Mouse (Mus musculus) ES-E14 (cell line): ENCODE results near the gene Stard3. TPM values are rescaled to one million over a fixed set of nuclear protein-coding genes. Genes with fewer than 3 reads are reported as not detected.
A peak's percentile ranks its signal among the peaks of the same experiment; 100 is the strongest.

Experiments used
- DNase-seq: peaks from one replicate; pipeline ENCODE4 v3.0.0-alpha.2; 2013; ENCODE audit warnings: low read depth, low spot score
- H3K27ac ChIP-seq: 2 replicates; pipeline ENCODE4 v1.5.1; 2012; ENCODE audit warnings: low read depth, mild to moderate bottlenecking, low read length, moderate library complexity, mixed read lengths; ENCODE audit not compliant: poor library complexity, insufficient read depth, severe bottlenecking
- H3K36me3 ChIP-seq: 2 replicates; pipeline ENCODE4 v1.6.1; 2012; ENCODE audit warnings: mild to moderate bottlenecking, low read length, moderate library complexity, mixed read lengths; ENCODE audit not compliant: control insufficient read depth, poor library complexity, insufficient read depth, severe bottlenecking
- H3K4me1 ChIP-seq, 2 experiments: fragments of 150-350 bp in 1 of 2; sonication (generic) in 1 of 2; 2 replicates each; pipeline ENCODE4 v1.6.1; 2012; ENCODE audit warnings: low read length in 2 of 2, mild to moderate bottlenecking in 1 of 2, mixed read lengths in 1 of 2; ENCODE audit not compliant: control insufficient read depth in 2 of 2, insufficient read depth in 2 of 2, poor library complexity in 1 of 2
- H3K4me3 ChIP-seq, 2 experiments: fragments of 150-350 bp in 1 of 2; sonication (generic) in 1 of 2; 2 replicates each; pipeline ENCODE4 v1.5.1; 2012; ENCODE audit warnings: low read length in 2 of 2, low read depth in 1 of 2, mild to moderate bottlenecking in 1 of 2, mixed read lengths in 1 of 2; ENCODE audit not compliant: insufficient read depth in 1 of 2, poor library complexity in 1 of 2, severe bottlenecking in 1 of 2
- H3K9ac ChIP-seq: 2 replicates; pipeline ENCODE4 v1.6.1; 2012; ENCODE audit warnings: low read depth, mild to moderate bottlenecking, low read length, mixed read lengths; ENCODE audit not compliant: poor library complexity, insufficient read depth, severe bottlenecking
- H3K9me3 ChIP-seq: fragments of 150-350 bp; sonication (generic); 2 replicates; pipeline ENCODE4 v1.6.1; 2012; ENCODE audit warnings: low read depth, mild to moderate bottlenecking, low read length; ENCODE audit not compliant: control insufficient read depth, insufficient read depth
- CHD2 ChIP-seq: IDR thresholded peaks from 2 replicates; pipeline ENCODE4 v1.6.1; 2014; ENCODE audit warnings: mild to moderate bottlenecking, low read depth, low read length, inconsistent platforms
- HCFC1 ChIP-seq: IDR thresholded peaks from 2 replicates; pipeline ENCODE4 v1.6.1; 2012; ENCODE audit warnings: low read length, inconsistent platforms, borderline replicate concordance; ENCODE audit not compliant: insufficient read depth
- MAFK ChIP-seq: IDR thresholded peaks from 2 replicates; pipeline ENCODE4 v1.6.1; 2014; ENCODE audit warnings: mild to moderate bottlenecking, low read depth, low read length, inconsistent platforms; ENCODE audit not compliant: insufficient read depth
- ZC3H11A ChIP-seq: IDR thresholded peaks from 2 replicates; pipeline ENCODE4 v1.6.1; 2012; ENCODE audit warnings: low read depth, mild to moderate bottlenecking, inconsistent platforms, low read length, borderline replicate concordance
- ZNF384 ChIP-seq: IDR thresholded peaks from 2 replicates; pipeline ENCODE4 v1.6.1; 2012; ENCODE audit warnings: low read depth, low read length, inconsistent platforms
- in situ Hi-C, 2 experiments: fragments of 600-800 bp; cut with MboI; formaldehyde crosslinking; loops; one replicate each; pipeline ENCODE4 v1.15.1; 2025; ENCODE audit warnings: low sequenced_read_pairs in 2 of 2, inconsistent platforms in 1 of 2; ENCODE audit not compliant: unreplicated experiment in 2 of 2
- total RNA-seq: library from RNA; depleted of rRNA; stranded (reverse); fragments of 300-350 nt; gene quantifications from 2 replicates; pipeline ENCODE4 v1.2.3, GENCODE M21; 2012

Stard3 gene
- total RNA-seq, 1 experiment: 40.2 TPM

DNA sequence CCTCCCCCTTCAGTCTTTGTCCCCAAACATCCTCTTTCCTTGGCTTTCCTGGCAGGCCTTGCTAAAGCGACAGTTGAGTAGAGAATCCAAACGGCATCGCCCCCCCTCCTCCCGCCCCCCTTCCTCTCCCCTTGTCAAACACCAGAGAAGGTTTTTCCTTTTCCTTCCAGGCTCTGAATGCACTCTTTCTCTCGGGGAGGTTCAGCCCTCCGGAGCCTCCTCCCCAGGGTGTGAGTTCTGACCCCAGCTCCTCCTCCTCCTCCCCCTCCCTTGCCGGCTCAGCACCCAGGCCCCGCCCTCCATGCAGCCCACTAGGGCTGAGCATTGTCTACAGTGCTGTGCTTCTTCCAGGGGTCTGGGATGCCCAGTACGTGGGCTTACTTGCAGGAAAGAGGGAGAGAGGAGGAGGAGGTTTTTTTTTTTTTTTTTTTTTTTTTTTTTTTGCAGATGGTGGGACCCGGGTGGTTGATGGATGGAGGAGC is 51.2 kb downstream of the Stard3 start:
- Histone ChIP-seq H3K9me3 (no peaks in the 10 kb centered on the region), H3K36me3 (no peaks in the 10 kb centered on the region), H3K9ac (no peak overlapping the region), H3K4me1 (peaks cover 2 to 13% of the 10 kb centered on the region in 2 experiments; a peak in 1 of 4 replicates), H3K4me3 (no peak overlapping the region), H3K27ac (no peak overlapping the region)
- no peak for DNase-seq
- in situ Hi-C loops: no loop called here
- TF ChIP-seq ZNF384: peak; percentile 81
- no peak for TF ChIP-seq ZC3H11A
- no peak for TF ChIP-seq CHD2
- TF ChIP-seq MAFK: no peak
- no peak for TF ChIP-seq HCFC1

- in situ Hi-C loops: no loop called here
- H3K4me1 ChIP-seq: peaks cover 2 to 11% of the 10 kb centered on the region in 2 experiments; a peak in 1 of 4 replicates
- H3K27ac ChIP-seq: no peak within 1 kb of the TSS
- TF ChIP-seq CHD2 (no peak), HCFC1 (no peak), ZC3H11A (no peak), MAFK (no peak), ZNF384 (no peak)
- H3K4me3 ChIP-seq: peak within 1 kb of the TSS; percentile 85 to 96
- H3K9ac ChIP-seq: peak within 1 kb of the TSS; percentile 88
- H3K36me3 ChIP-seq: no peaks in the 10 kb centered on the region
- no peaks in the 10 kb centered on the region for H3K9me3 ChIP-seq
- peak; percentile 71 for DNase-seq
Measured at GRCm38 (mm10) chr11:98412273-98412796, 54.2 kb downstream of the Stard3 start, which contains the start of gene Erbb2. TSS of gene Erbb2 (plus strand) at chr11:98412470.

- no peaks in the 10 kb centered on the region for H3K9me3 ChIP-seq
- DNase-seq: no peak
- in situ Hi-C loops: no loop called here
- peak overlapping the region; percentile 85 to 96 for H3K4me3 ChIP-seq
- no peaks in the 10 kb centered on the region for H3K36me3 ChIP-seq
- H3K9ac ChIP-seq: peak overlapping the region; percentile 88
- H3K4me1 ChIP-seq: peaks cover 2 to 11% of the 10 kb centered on the region in 2 experiments; a peak in 1 of 4 replicates
- no peak for TF ChIP-seq ZNF384
- no peak for TF ChIP-seq HCFC1
- no peak for TF ChIP-seq CHD2
- TF ChIP-seq MAFK: no peak
- TF ChIP-seq ZC3H11A: no peak
- H3K27ac ChIP-seq: no peak overlapping the region
Measured at GRCm38 (mm10) chr11:98412797-98413301, 54.7 kb downstream of the Stard3 start.

DNA sequence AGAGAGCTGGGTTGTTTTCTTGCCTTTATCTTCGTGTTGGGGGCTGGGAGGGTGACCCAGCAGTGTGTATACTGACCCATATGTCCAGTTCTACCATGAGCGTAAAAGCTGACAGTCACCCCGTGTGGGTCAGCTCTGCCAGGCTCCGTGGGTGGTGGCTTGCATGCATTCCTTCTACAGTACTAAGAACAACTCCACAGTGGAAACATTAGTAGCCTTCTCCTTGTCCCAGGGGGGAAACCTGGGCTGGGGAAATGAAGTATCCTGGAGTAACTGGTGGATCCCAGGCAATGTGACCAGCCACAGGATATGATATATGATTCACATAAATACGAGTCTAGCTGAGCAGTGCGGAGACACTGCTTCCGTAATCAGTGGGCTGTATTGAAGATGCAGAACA is 55.6 kb downstream of the Stard3 start:
- no peaks in the 10 kb centered on the region for H3K9me3 ChIP-seq
- no peak for DNase-seq
- H3K27ac ChIP-seq: no peak overlapping the region
- TF ChIP-seq ZNF384 (no peak), HCFC1 (no peak), MAFK (no peak), CHD2 (no peak), ZC3H11A (no peak)
- H3K4me1 ChIP-seq: peaks cover 2 to 11% of the 10 kb centered on the region in 2 experiments; a peak in 1 of 4 replicates
- in situ Hi-C loops: no loop called here
- no peaks in the 10 kb centered on the region for H3K36me3 ChIP-seq
- no peak overlapping the region for H3K9ac ChIP-seq
- no peak overlapping the region; a peak in 1 of 4 replicates for H3K4me3 ChIP-seq
